Mouse (Mus musculus) embryonic facial prominence, embryonic 12.5 days (tissue): Measurements from ENCODE around the gene B130006D01Rik. TPM values are rescaled to one million over a fixed set of nuclear protein-coding genes. Genes with fewer than 3 reads are reported as not detected.

Experiments
- ATAC-seq: fragments of 200-750 bp; cut with Nextera tagmentation; 2 replicates; pipeline ENCODE4 v1.8.0; 2017; ENCODE audit not compliant: insufficient number of reproducible peaks, insufficient read depth, low FRiP score, low TSS enrichment
- H3K27ac ChIP-seq: fragments of 300-500 bp; sonication (generic); 2 replicates; pipeline ENCODE4 v1.5.1; 2016; ENCODE audit warnings: mild to moderate bottlenecking
- H3K27me3 ChIP-seq: fragments of 300-500 bp; sonication (generic); 2 replicates; pipeline ENCODE4 v1.6.1; 2016; ENCODE audit warnings: mild to moderate bottlenecking, moderate library complexity
- H3K36me3 ChIP-seq: fragments of 300-500 bp; sonication (generic); 2 replicates; pipeline ENCODE4 v1.6.1; 2016; ENCODE audit warnings: mild to moderate bottlenecking
- H3K4me1 ChIP-seq: fragments of 300-500 bp; sonication (generic); 2 replicates; pipeline ENCODE4 v1.6.1; 2016
- H3K4me2 ChIP-seq: fragments of 300-500 bp; sonication (generic); replicated peaks from 2 replicates; pipeline ENCODE4 v1.6.1; 2016; ENCODE audit warnings: mild to moderate bottlenecking, moderate library complexity
- H3K4me3 ChIP-seq: fragments of 300-500 bp; sonication (generic); 2 replicates; pipeline ENCODE4 v1.5.1; 2016; ENCODE audit warnings: mild to moderate bottlenecking
- H3K9ac ChIP-seq: fragments of 300-500 bp; sonication (generic); 2 replicates; pipeline ENCODE4 v1.6.1; 2016; ENCODE audit warnings: mild to moderate bottlenecking, moderate library complexity
- H3K9me3 ChIP-seq: fragments of 300-500 bp; sonication (generic); 2 replicates; pipeline ENCODE4 v1.6.1; 2016; ENCODE audit warnings: mild to moderate bottlenecking, moderate library complexity
- WGBS: fragments of 180-500 bp; shearing (Covaris S2); methylation state at CpG from one replicate; pipeline ENCODE4 v1.1.7; 2016; 5-methylcytosine and 5-hydroxymethylcytosine counted together
- polyA plus RNA-seq: library from polyadenylated mRNA; unstranded; fragments of >200 nt; fragmentation: Nextera tagmentation; extraction: Ambion mirVana; gene quantifications from 2 replicates; pipeline ENCODE4 v1.2.1, GENCODE M21; 2016

Gene B130006D01Rik
- polyA plus RNA-seq, 1 experiment from 2014 or later: 2.1 TPM

GRCm38 (mm10) chr11:95700778-95701739 is 22.3 kb upstream of the B130006D01Rik start:
- no peaks in the 10 kb centered on the region; the same call in 1 of the 2 replicates for H3K4me1 ChIP-seq
- H3K9me3 ChIP-seq: no peaks in the 10 kb centered on the region
- no peak for ATAC-seq
- H3K27me3 ChIP-seq: no peaks in the 10 kb centered on the region
- H3K27ac ChIP-seq: no peak overlapping the region
- H3K4me3 ChIP-seq: no peak overlapping the region
- H3K9ac ChIP-seq: no peak overlapping the region
- WGBS: 92% methylated on average over 13 of the region's 13 CpGs
- no peak overlapping the region for H3K4me2 ChIP-seq
- no peaks in the 10 kb centered on the region for H3K36me3 ChIP-seq

- Histone ChIP-seq H3K4me2 (no peak overlapping the region), H3K36me3 (no peaks in the 10 kb centered on the region), H3K4me1 (peaks cover 8% of the 10 kb centered on the region; the same call in 1 of the 2 replicates), H3K27ac (no peak overlapping the region), H3K4me3 (no peak overlapping the region), H3K27me3 (no peaks in the 10 kb centered on the region), H3K9me3 (no peaks in the 10 kb centered on the region), H3K9ac (no peak overlapping the region)
- no peak for ATAC-seq
- 86% methylated on average over 12 of the region's 12 CpGs for WGBS
These were observed 19.1 kb upstream of the B130006D01Rik start for GRCm38 (mm10) chr11:95704032-95704969.

DNA sequence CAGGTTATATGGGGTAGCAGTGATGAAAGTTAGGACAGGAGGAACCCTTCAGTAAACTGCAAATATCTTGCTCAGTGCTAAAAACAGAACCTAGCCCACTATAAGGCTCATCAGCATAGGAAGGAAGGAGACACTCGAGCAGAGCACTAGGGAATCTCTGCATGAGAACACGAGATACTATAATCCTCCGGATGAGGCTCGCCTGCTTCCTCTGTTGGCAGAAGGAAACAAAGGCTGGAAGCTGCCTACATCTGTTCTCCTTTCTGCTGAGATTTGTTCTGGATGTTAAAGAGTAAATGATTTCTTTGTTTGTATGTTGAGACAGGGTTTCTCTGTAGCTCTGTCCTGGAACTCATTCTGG is 18.4 kb upstream of the B130006D01Rik start:
- WGBS: 71% methylated on average over 4 of the region's 4 CpGs
- no peaks in the 10 kb centered on the region for H3K27me3 ChIP-seq
- no peak for ATAC-seq

GRCm38 (mm10) chr11:95709534-95710040 is 13.8 kb upstream of the B130006D01Rik start:
- Histone ChIP-seq H3K4me3 (no peak overlapping the region), H3K27ac (no peak overlapping the region), H3K36me3 (no peaks in the 10 kb centered on the region), H3K27me3 (no peaks in the 10 kb centered on the region), H3K4me1 (peaks cover 16% of the 10 kb centered on the region), H3K9ac (no peak overlapping the region), H3K9me3 (no peaks in the 10 kb centered on the region), H3K4me2 (no peak overlapping the region)
- no peak for ATAC-seq
- 91% methylated on average over 6 of the region's 6 CpGs for WGBS

More for the DNA sequence above, 18.4 kb upstream of the B130006D01Rik start:
- peaks cover 8% of the 10 kb centered on the region; the same call in 1 of the 2 replicates for H3K4me1 ChIP-seq
- no peaks in the 10 kb centered on the region for H3K9me3 ChIP-seq
- no peaks in the 10 kb centered on the region for H3K36me3 ChIP-seq
- H3K4me2 ChIP-seq: no peak overlapping the region
- no peak overlapping the region for H3K9ac ChIP-seq
- H3K4me3 ChIP-seq: no peak overlapping the region
- H3K27ac ChIP-seq: no peak overlapping the region

DNA sequence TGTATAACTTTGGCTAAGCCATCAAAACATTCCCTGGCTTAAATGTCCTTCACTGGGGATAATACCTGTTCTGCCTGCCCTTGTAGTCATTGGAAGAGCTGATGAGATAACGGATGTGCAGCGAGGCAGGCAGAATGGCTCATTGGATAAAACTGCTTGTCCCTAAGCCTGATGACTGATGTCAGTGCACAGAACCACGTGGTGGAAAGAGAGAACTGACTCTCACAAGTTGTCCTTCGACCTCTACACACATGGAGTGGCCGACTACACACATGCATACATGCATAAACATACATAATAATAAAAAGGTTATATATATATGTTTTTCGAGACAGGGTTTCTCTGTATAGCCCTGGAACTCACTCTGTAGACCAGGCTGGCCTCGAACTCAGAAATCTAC is 12.9 kb upstream of the B130006D01Rik start:
- no peak overlapping the region for H3K4me2 ChIP-seq
- H3K36me3 ChIP-seq: no peaks in the 10 kb centered on the region
- H3K27me3 ChIP-seq: no peaks in the 10 kb centered on the region
- no peak overlapping the region for H3K27ac ChIP-seq
- WGBS: 81% methylated on average over 7 of the region's 7 CpGs
- peaks cover 24% of the 10 kb centered on the region for H3K4me1 ChIP-seq
- H3K9me3 ChIP-seq: no peaks in the 10 kb centered on the region
- H3K9ac ChIP-seq: no peak overlapping the region
- no peak for ATAC-seq
- no peak overlapping the region for H3K4me3 ChIP-seq

- Histone ChIP-seq H3K36me3 (no peaks in the 10 kb centered on the region), H3K9me3 (no peaks in the 10 kb centered on the region), H3K4me2 (peak overlapping the region; percentile 94), H3K27ac (peak overlapping the region; percentile 98), H3K4me1 (peaks cover 33% of the 10 kb centered on the region), H3K27me3 (no peaks in the 10 kb centered on the region), H3K9ac (peak overlapping the region; percentile 98; the same call in 1 of the 2 replicates), H3K4me3 (peak overlapping the region; percentile 93)
- ATAC-seq: no peak
- WGBS: 33% methylated on average over 12 of the region's 12 CpGs
These were observed 11.3 kb upstream of the B130006D01Rik start for GRCm38 (mm10) chr11:95712085-95712562.

GRCm38 (mm10) chr11:95712563-95713224 is 10.7 kb upstream of the B130006D01Rik start, which contains the start of gene Zfp652:
Gene Zfp652, plus strand, starts transcription at chr11:95712673.
- under 1% methylated on average over 30 of the region's 103 CpGs for WGBS
- H3K4me3 ChIP-seq: peak within 1 kb of the TSS; percentile 93
- H3K9ac ChIP-seq: peak within 1 kb of the TSS; percentile 98
- peak within 1 kb of the TSS; percentile 94 for H3K4me2 ChIP-seq
- H3K9me3 ChIP-seq: no peaks in the 10 kb centered on the region
- H3K27me3 ChIP-seq: no peaks in the 10 kb centered on the region
- peaks cover 31% of the 10 kb centered on the region for H3K4me1 ChIP-seq
- H3K36me3 ChIP-seq: no peaks in the 10 kb centered on the region
- peak within 1 kb of the TSS; percentile 98 for H3K27ac ChIP-seq
- ATAC-seq: peak; percentile 88

DNA sequence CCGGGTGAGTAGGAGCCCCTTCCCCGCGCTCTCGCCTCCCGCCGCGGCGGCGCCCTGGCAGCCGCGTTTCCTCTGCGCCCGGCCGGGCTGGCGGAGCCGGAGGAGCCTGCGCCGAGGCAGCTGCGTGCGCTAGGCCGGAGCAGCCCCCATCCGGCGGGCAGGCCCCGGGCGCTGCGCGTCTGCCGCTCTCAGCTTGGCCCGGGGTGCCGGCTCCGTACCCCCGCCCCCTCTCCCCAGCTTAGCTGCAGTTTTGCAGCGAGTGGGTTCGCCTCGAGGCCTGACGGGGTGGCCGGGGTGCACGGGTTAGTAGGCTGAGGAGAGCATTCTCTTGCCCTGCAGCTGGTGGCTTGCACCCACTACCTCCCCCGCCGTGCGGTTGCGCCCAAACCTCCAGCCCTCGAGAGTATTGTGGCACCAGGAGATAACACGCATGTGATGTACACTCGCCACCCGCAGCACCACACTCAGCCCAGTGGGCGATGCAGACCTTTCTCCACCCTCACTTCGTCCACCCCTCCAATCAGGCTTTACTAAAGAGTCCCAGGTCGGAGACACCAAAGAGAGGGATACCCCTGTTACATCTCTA is 10.1 kb upstream of the B130006D01Rik start:
- Histone ChIP-seq H3K4me1 (peaks cover 25% of the 10 kb centered on the region), H3K9ac (peak overlapping the region; percentile 98), H3K27ac (peak overlapping the region; percentile 98), H3K36me3 (no peaks in the 10 kb centered on the region), H3K27me3 (no peaks in the 10 kb centered on the region), H3K9me3 (no peaks in the 10 kb centered on the region), H3K4me2 (peak overlapping the region; percentile 94), H3K4me3 (peak overlapping the region; percentile 93)
- under 1% methylated on average over 48 of the region's 49 CpGs for WGBS
- peak; percentile 77 for ATAC-seq

GRCm38 (mm10) chr11:95713811-95714241 is 9.6 kb upstream of the B130006D01Rik start:
- no peak for ATAC-seq
- Histone ChIP-seq H3K27me3 (no peaks in the 10 kb centered on the region), H3K9ac (peak overlapping the region; percentile 98), H3K27ac (peak overlapping the region; percentile 98; the same call in 1 of the 2 replicates), H3K4me2 (peak overlapping the region; percentile 94), H3K4me1 (peaks cover 25% of the 10 kb centered on the region), H3K36me3 (no peaks in the 10 kb centered on the region), H3K9me3 (no peaks in the 10 kb centered on the region), H3K4me3 (peak overlapping the region; percentile 93)
- 1% methylated on average over 13 of the region's 13 CpGs for WGBS

DNA sequence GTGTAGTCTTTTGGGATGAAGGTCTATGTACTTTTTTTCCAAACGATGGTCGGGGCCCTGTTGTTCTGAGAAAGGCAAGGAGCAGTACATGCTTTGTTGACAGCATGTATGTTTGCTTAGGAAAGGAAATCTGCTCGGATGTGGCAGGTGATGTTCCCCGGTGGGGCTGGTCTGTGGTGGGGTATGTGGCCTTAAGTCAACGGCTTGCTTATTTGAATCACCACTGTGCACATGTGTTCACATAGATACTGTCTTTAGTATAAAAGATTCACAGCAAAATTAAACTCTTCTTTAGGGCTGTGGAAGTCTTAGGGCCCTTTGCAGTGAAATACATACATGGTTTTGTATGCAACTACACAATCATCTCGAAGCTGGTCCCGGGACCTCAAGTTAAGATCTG is 9.0 kb upstream of the B130006D01Rik start:
- H3K4me1 ChIP-seq: peaks cover 25% of the 10 kb centered on the region
- 38% methylated on average over 7 of the region's 7 CpGs for WGBS
- H3K36me3 ChIP-seq: no peaks in the 10 kb centered on the region
- H3K27ac ChIP-seq: no peak overlapping the region
- no peak for ATAC-seq
- H3K9ac ChIP-seq: peak overlapping the region; percentile 98; the same call in 1 of the 2 replicates
- no peaks in the 10 kb centered on the region for H3K27me3 ChIP-seq
- peak overlapping the region; percentile 93 for H3K4me3 ChIP-seq
- H3K9me3 ChIP-seq: no peaks in the 10 kb centered on the region
- peak overlapping the region; percentile 94 for H3K4me2 ChIP-seq
